Mouse (Mus musculus): ENCODE results near the gene Tiparp.

The Tiparp gene

DNA sequence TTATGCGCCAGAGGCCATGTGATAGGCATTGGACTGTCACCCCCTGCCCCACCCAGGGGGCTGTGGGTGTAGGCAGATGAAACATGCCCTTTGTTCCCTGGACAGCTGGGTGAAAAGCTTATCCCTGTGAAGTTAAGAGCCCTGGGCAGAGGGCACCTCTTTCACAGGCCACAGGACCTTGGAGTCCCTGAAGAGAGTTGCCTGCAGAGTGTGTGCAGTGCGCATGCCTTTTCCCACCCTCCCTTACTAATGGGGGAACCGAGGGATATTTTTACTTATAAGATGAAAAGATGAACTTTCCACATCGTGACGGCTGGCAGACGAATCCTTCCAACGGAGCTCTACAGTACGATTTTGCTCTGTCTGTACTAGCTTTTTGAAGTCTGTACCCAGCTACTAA, 57.1 kb downstream of the Tiparp start:
- no peak for DNase-seq

- no peak for DNase-seq
These were observed 57.7 kb downstream of the Tiparp start for GRCm38 (mm10) chr3:65585823-65586482.

DNA sequence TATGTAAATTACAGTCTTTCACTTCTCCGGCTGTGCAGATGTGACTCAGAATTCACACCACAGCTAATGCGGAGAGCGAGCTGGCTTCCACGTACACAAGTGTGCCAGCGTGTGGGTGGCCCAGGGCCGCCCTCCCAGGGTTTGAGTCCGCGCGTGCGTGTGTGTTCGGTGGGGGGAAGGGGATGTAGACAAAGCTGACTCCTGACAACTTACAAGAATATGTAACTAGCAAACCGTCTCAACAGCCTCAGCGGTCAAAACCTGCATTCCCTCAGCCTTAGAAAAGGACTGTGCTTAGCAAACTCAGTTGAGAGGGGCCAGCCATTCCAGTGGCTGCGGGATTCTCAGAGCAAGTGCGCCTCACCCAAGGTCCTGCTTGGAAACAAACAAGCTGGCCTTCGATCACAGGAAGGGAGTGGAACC, 58.3 kb downstream of the Tiparp start:
- DNase-seq = no peak

DNA sequence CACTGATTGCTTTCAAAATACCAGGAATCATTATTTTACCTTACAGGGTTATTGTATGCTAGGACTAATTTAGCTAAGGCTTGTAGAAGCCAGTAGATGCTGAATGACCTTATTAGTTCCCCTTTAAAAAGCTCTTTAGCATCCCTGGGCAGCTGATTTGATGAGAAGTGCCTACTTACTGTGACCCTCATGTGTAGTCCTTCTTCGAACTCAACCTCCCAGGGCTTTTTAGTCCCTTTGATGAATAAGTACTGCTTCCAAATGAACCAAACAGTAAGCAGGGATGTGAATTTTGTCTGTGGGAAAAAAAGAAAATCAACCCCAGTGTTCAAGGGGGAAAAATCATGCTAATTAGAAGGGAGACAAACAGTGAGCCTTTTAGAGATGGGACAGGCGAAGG, 58.8 kb downstream of the Tiparp start:
- DNase-seq = no peak

DNA sequence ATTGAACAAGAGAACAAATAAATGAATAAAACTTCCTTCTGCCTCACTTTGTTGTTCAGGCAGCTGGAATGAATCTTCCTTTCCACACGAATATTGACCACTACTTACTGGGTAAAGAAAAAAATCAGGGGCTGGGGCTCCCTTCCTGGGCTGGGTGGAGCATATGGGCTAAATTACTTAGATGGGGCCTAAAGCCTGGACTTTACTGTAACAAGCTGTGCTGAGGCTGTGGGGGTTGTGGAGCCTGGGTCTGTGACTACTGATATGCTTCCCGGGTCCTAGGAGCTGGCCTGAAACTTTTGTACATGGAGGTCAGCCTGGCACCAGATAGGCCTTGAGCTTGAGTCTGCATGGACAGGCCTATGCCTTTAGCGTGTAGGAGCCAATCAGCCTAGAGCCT, 60.2 kb downstream of the Tiparp start:
- no peak for DNase-seq

GRCm38 (mm10) chr3:65592850-65593249, 64.6 kb downstream of the Tiparp start:
- no peak for DNase-seq

DNA sequence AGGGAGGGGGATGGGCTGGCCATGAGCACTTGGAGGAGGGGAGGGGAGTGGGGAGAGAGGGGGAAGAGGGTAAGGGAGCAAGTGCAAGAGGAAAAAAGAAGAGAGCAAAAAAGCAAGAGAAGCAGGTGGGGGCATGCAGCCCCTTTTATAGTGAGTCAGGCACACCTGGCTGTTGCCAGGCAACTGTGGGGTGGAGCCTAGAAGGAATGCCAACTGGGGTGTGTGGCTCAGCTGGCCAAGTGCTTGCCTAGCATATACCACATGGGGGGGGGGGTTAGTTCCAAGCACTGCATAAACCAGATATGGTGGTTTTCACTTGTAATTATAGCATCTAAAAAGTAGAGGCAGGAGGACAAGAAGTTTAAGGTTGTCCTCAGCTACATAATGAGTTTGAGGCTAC, 66.3 kb downstream of the Tiparp start:
- no peak for DNase-seq

DNA sequence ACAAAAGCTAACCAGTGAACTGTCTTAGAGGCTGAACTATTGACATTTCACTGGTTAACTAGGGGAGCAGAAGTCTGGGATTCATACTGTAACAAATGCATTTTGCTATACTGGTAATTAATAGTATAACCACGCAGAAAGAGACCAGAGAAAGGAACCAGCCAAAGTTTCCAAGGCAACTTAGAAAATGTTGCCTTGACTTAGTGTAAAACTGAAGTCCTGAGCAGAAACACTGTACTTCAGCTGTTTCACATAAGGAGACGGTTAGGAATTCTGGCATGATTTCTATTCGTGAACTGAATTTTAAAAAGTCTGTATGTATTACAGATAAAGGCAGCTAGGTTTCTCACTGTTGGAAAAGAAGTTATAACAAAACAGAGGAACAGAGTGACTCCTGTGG, 67.0 kb downstream of the Tiparp start:
- no peak for DNase-seq

GRCm38 (mm10) chr3:65598071-65598830, 70.0 kb downstream of the Tiparp start:
- DNase-seq = no peak

DNA sequence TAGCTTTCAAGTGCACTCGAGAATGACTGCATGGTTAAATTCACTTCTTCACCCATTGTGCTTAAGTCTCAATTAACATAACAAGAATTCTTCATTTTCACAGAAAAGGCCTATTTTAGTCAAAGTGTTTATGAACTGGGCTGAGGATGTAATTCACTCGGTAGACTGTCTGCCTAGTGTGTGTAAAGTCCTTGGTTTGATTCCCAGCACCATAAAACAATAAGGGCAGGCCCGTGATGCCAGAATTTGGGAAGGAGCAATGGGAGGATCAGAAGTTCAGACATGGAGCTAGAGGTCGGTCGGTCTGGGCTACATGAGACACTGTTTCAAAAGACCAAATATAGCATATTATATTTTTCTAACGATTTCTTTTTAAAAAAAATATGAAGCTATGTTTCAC, 70.9 kb downstream of the Tiparp start:
- DNase-seq = no peak

DNA sequence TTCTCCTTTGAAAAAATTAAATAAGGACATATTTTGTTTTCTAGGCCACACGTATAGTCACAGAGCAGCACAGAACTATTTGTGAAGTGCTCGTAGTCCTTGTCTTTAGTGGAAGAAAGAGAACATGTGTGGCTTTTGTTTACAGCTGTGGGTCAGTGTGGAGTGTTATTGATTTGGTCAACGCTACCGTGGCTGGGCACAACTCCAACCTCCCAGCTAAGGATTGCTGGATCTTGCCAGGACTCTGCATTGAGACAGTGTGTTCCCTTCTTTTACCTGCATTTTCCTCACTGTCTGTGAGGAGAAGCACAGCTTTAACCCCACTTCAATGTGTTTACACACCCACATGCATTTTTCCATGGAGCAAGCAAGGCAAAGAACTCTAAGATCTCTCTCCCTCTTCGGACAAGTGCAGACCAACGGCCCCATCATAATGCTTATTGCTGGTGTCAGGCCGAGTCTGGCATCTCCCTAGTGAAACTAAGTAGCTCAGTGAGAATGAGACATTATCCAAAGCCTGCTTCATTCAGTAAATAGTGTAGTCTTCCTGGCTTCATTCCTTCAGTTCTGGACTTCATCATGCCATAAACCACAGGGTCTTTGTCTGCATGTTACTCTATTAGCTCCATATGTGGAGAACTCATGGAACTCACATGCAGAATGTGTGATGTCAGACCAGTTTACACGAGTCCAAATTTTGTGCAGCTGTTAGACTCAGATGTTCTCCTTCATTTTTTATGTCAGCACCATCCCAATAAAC, 73.3 kb downstream of the Tiparp start:
- no peak for DNase-seq

GRCm38 (mm10) chr3:65603392-65604055, 75.3 kb downstream of the Tiparp start:
- DNase-seq = no peak

All from cerebellum, adult 11-12 months (tissue).